Mouse (Mus musculus): ENCODE measurements at regions not wholly inside any gene's neighbourhood (a gene's known extent, or its start where the extent isn't known, plus 50 kb on each side); places are given as distances from the start of the nearest gene placed in this dataset.

- ATAC-seq (ENCODE audit: low TSS enrichment), result no peak
Measured at GRCm38 (mm10) chr6:82860485-82860884, 79.1 kb downstream of the Sema4f start.

GRCm38 (mm10) chr6:82856218-82856617, 82.0 kb upstream of the Hk2 start:
- no peak for ATAC-seq (ENCODE audit: low TSS enrichment)

- ATAC-seq (ENCODE audit: low TSS enrichment), result no peak
Measured at GRCm38 (mm10) chr6:82855401-82855800, 81.1 kb upstream of the Hk2 start.

- ATAC-seq (ENCODE audit: low TSS enrichment), result no peak
Measured at GRCm38 (mm10) chr6:82854780-82855179, 80.5 kb upstream of the Hk2 start.

- ATAC-seq (ENCODE audit: low TSS enrichment), result no peak
Measured at GRCm38 (mm10) chr6:82854338-82854737, 80.1 kb upstream of the Hk2 start.

- ATAC-seq (ENCODE audit: low TSS enrichment), result no peak
Measured at GRCm38 (mm10) chr6:82853076-82853475, 78.8 kb upstream of the Hk2 start.

- no peak for ATAC-seq (ENCODE audit: low TSS enrichment)
Measured at GRCm38 (mm10) chr6:82850556-82850955, 76.3 kb upstream of the Hk2 start.

- peak; percentile 84 for ATAC-seq (ENCODE audit: low TSS enrichment)
Measured at GRCm38 (mm10) chr6:82847598-82847997, 73.3 kb upstream of the Hk2 start.

- no peak for ATAC-seq (ENCODE audit: low TSS enrichment)
Measured at GRCm38 (mm10) chr6:82846587-82847150, 72.4 kb upstream of the Hk2 start.

- no peak; the same call in 1 of the 2 replicates for ATAC-seq (ENCODE audit: low TSS enrichment)
Measured at GRCm38 (mm10) chr6:82844432-82844831, 70.2 kb upstream of the Hk2 start.

- no peak for ATAC-seq (ENCODE audit: low TSS enrichment)
Measured at GRCm38 (mm10) chr6:82843881-82844280, 69.6 kb upstream of the Hk2 start.

GRCm38 (mm10) chr6:82837246-82837645, 63.0 kb upstream of the Hk2 start:
- ATAC-seq (ENCODE audit: low TSS enrichment), result no peak

GRCm38 (mm10) chr6:82835222-82836064, 61.2 kb upstream of the Hk2 start:
- ATAC-seq (ENCODE audit: low TSS enrichment), result no peak

- no peak for ATAC-seq (ENCODE audit: low TSS enrichment)
Measured at GRCm38 (mm10) chr6:82833867-82834266, 59.6 kb upstream of the Hk2 start.

- no peak for ATAC-seq (ENCODE audit: low TSS enrichment)
Measured at GRCm38 (mm10) chr6:82831211-82831610, 57.0 kb upstream of the Hk2 start.

GRCm38 (mm10) chr6:82824684-82825083, 50.4 kb upstream of the Hk2 start:
- no peak for ATAC-seq (ENCODE audit: low TSS enrichment)

- no peak for ATAC-seq (ENCODE audit: low TSS enrichment)
Measured at GRCm38 (mm10) chr6:82824240-82824639, 50.0 kb upstream of the Hk2 start.
